Mouse (Mus musculus): ENCODE results near the gene Usp27x.

Usp27x gene

GRCm38 (mm10) chrX:7375716-7376480, at the start of gene Usp27x:
TSS of gene Usp27x (minus strand) at chrX:7375830.
- peak; percentile 46 to 50 for DNase-seq (ENCODE audit: low read depth in 2 of 2, low spot score in 2 of 2)

- DNase-seq (ENCODE audit: low read depth in 2 of 2, low spot score in 2 of 2): peak; percentile 53 to 70
Observed at GRCm38 (mm10) chrX:7422691-7423111, 47.1 kb upstream of the Usp27x start.

GRCm38 (mm10) chrX:7422166-7422565, 46.5 kb upstream of the Usp27x start:
- no peak for DNase-seq (ENCODE audit: low read depth in 2 of 2, low spot score in 2 of 2)

- DNase-seq (ENCODE audit: low read depth in 2 of 2, low spot score in 2 of 2): peak; percentile 54 to 68
Observed at GRCm38 (mm10) chrX:7421016-7421415, 45.4 kb upstream of the Usp27x start.

- no peak for DNase-seq (ENCODE audit: low read depth in 2 of 2, low spot score in 2 of 2)
Observed at GRCm38 (mm10) chrX:7416178-7416871, 40.7 kb upstream of the Usp27x start.

GRCm38 (mm10) chrX:7415308-7415707, 39.7 kb upstream of the Usp27x start:
- no peak for DNase-seq (ENCODE audit: low read depth in 2 of 2, low spot score in 2 of 2)

GRCm38 (mm10) chrX:7412239-7413033, 36.8 kb upstream of the Usp27x start:
- no peak for DNase-seq (ENCODE audit: low read depth in 2 of 2, low spot score in 2 of 2)

GRCm38 (mm10) chrX:7376586-7376985, 956 bp upstream of the Usp27x start:
- DNase-seq (ENCODE audit: low read depth in 2 of 2, low spot score in 2 of 2): no peak

GRCm38 (mm10) chrX:7375322-7375715, 311 bp downstream of the Usp27x start:
- no peak for DNase-seq (ENCODE audit: low read depth in 2 of 2, low spot score in 2 of 2)

- DNase-seq (ENCODE audit: low read depth in 2 of 2, low spot score in 2 of 2): no peak
Observed at GRCm38 (mm10) chrX:7325455-7325854, 50.2 kb downstream of the Usp27x start.

- DNase-seq (ENCODE audit: low read depth in 2 of 2, low spot score in 2 of 2): peak; percentile 30 to 56
Observed at GRCm38 (mm10) chrX:7322288-7322687, 53.3 kb downstream of the Usp27x start.
